8 mouse cellular contexts compared by ENCODE assay signal in genomic region chr7:130215348-130216252, GRCm38 (mm10).
DNase-seq lines count a peak whose midpoint lies in the region; ATAC-seq lines count a peak whose summit lies in the region.
"Had no signal": no experiment of that assay in that cellular context is flagged by ENCODE, and none has a peak within 500 bp of the region (broad histone marks: within the 10 kb centered on the region; RNA-seq: fewer than 3 reads in every experiment).

No protein-coding gene starts in this region.

- H3K4me1 ChIP-seq in brown adipose tissue, adult 24 weeks (ENCODE audit: control insufficient read depth, insufficient read depth, insufficient read length, low read length) = peaks cover 2% of the 10 kb centered on the region; the same call in 1 of the 2 replicates
- peaks cover 35% of the 10 kb centered on the region for H3K4me1 ChIP-seq in forebrain, embryonic 16.5 days (replicated peaks; ENCODE audit: control insufficient read depth, insufficient read depth, low read length)

- H3K36me3 ChIP-seq in forebrain, embryonic 16.5 days (ENCODE audit: control insufficient read depth, insufficient read depth) = no peaks in the 10 kb centered on the region

- peak; percentile 94 for ATAC-seq in forebrain, embryonic 16.5 days
- ATAC-seq in megakaryocyte, adult 5-6 weeks (ENCODE audit: poor library complexity, severe bottlenecking) = no peak

- H3K4me3 ChIP-seq in brown adipose tissue, adult 24 weeks (ENCODE audit: insufficient read depth, low read depth, low read length) = no peak overlapping the region
- no peak overlapping the region for H3K4me3 ChIP-seq in forebrain, embryonic 16.5 days (replicated peaks; ENCODE audit: low read length)
- H3K4me3 ChIP-seq: erythroblast, embryonic 14.5 days had no signal

- H3K27ac ChIP-seq in brown adipose tissue, adult 24 weeks (replicated peaks; ENCODE audit: low read depth, low read length) = 0 out of 2 replicates have a peak overlapping the region, but pooled peaks have one; percentile 31
- peak overlapping the region; percentile 61 for H3K27ac ChIP-seq in forebrain, embryonic 16.5 days (ENCODE audit: low read length)

- peak; percentile 84 to 94 for DNase-seq in adrenal gland, adult (ENCODE audit: inconsistent age in 2 of 2, low spot score in 1 of 2)
- peak; percentile 79 for DNase-seq in heart, postnatal 4 days
- DNase-seq in left cerebral cortex, postnatal 4 days = peak; percentile 52
- peak; percentile 24 for DNase-seq in retina, embryonic 14.5 days (ENCODE audit: low spot score)

- H3K4me2 ChIP-seq in forebrain, embryonic 16.5 days (ENCODE audit: low read length) = peak overlapping the region; percentile 25

- intact Hi-C loops in left cerebral cortex, postnatal 4 days (cut with DNase I) = no loop called here

- 5% methylated on average over 21 of the region's 21 CpGs for WGBS in forebrain, embryonic 16.5 days

- no peak overlapping the region for H3K9ac ChIP-seq in forebrain, embryonic 16.5 days (replicated peaks; ENCODE audit: low read depth, low read length)

- H3K27me3 ChIP-seq in forebrain, embryonic 16.5 days (replicated peaks; ENCODE audit: control insufficient read depth, insufficient read depth, low read length) = no peaks in the 10 kb centered on the region

- H3K9me3 ChIP-seq in forebrain, embryonic 16.5 days (ENCODE audit: control insufficient read depth, low read length) = no peaks in the 10 kb centered on the region

Comparison
In these comparisons a context has a peak if more than half of its experiments do, and no peak if none do; other contexts are left out.
1. DNase-seq: peak in every context shown above with its lines; median percentile 89 in adrenal gland, adult; 79 in heart, postnatal 4 days; 52 in left cerebral cortex, postnatal 4 days; 24 in retina, embryonic 14.5 days.